Mouse (Mus musculus): Measurements from ENCODE around the gene Atf6b. TPM values are rescaled to one million over a fixed set of nuclear protein-coding genes. Genes with fewer than 3 reads are reported as not detected.

Gene Atf6b
- polyA plus RNA-seq (2015; fragmentation: Nextera tagmentation; extraction: Ambion mirVana): 19.9 and 21.2 TPM in 2 replicates

- Histone ChIP-seq H3K4me1 (replicated peaks) (peaks cover 56% of the 10 kb centered on the region), H3K9ac (peak within 1 kb of the TSS; percentile 86), H3K27me3 (no peaks in the 10 kb centered on the region), H3K36me3 (replicated peaks) (peaks cover 35% of the 10 kb centered on the region), H3K4me3 (replicated peaks) (peak within 1 kb of the TSS; percentile 92), H3K9me3 (replicated peaks) (no peaks in the 10 kb centered on the region), H3K27ac (replicated peaks) (peak within 1 kb of the TSS; percentile 66), H3K4me2 (peak within 1 kb of the TSS; percentile 95)
- peak; percentile 95 for ATAC-seq (ENCODE audit: insufficient read depth)
- WGBS (ENCODE audit: insufficient replicate concordance): under 1% methylated on average over 66 of the region's 66 CpGs
Observed at GRCm38 (mm10) chr17:34646906-34647787, at the start of gene Atf6b. TSS of gene Atf6b (plus strand) at chr17:34647146.

- no peaks in the 10 kb centered on the region for H3K9me3 ChIP-seq (replicated peaks)
- no peaks in the 10 kb centered on the region for H3K27me3 ChIP-seq
- no peak for ATAC-seq (ENCODE audit: insufficient read depth)
- WGBS (ENCODE audit: insufficient replicate concordance): 21% methylated on average over 6 of the region's 6 CpGs
- H3K36me3 ChIP-seq (replicated peaks): peaks cover 44% of the 10 kb centered on the region
- H3K27ac ChIP-seq (replicated peaks): no peak within 1 kb of the TSS
- H3K4me2 ChIP-seq: no peak within 1 kb of the TSS
- no peak within 1 kb of the TSS for H3K9ac ChIP-seq
- H3K4me3 ChIP-seq (replicated peaks): no peak within 1 kb of the TSS
- H3K4me1 ChIP-seq (replicated peaks): peaks cover 70% of the 10 kb centered on the region
Observed at GRCm38 (mm10) chr17:34597566-34598095, 49.3 kb upstream of the Atf6b start, which contains the start of gene Ager. TSS of gene Ager (plus strand) at chr17:34597862.

DNA sequence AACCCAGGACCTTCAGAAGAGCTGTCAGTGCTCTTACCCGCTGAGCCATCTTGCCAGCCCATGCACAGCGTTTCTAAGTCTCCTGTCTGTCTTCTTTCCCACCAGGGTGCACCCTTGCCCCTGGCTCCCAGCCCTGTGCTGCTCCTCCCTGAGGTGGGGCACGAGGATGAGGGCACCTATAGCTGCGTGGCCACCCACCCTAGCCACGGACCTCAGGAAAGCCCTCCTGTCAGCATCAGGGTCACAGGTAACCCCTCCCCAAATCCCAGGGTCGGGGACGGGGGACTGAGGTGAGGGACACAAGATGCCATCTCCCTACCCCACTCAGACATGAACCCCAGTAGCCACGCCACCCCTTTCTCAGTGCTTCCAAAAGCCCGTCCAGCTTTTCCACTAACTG is 47.1 kb upstream of the Atf6b start:
- WGBS (ENCODE audit: insufficient replicate concordance): 71% methylated on average over 9 of the region's 9 CpGs
- Histone ChIP-seq H3K4me2 (no peak overlapping the region), H3K27ac (replicated peaks) (no peak overlapping the region), H3K4me3 (replicated peaks) (no peak overlapping the region), H3K27me3 (no peaks in the 10 kb centered on the region), H3K9ac (no peak overlapping the region), H3K9me3 (replicated peaks) (no peaks in the 10 kb centered on the region), H3K4me1 (replicated peaks) (peaks cover 60% of the 10 kb centered on the region), H3K36me3 (replicated peaks) (peaks cover 34% of the 10 kb centered on the region)
- no peak for ATAC-seq (ENCODE audit: insufficient read depth)

GRCm38 (mm10) chr17:34601796-34602195 is 45.1 kb upstream of the Atf6b start:
- Histone ChIP-seq H3K4me2 (peak overlapping the region; percentile 97), H3K4me1 (replicated peaks) (peaks cover 70% of the 10 kb centered on the region)
- WGBS (ENCODE audit: insufficient replicate concordance): 85% methylated on average over 12 of the region's 12 CpGs

GRCm38 (mm10) chr17:34603375-34604060 is 43.4 kb upstream of the Atf6b start, which contains the start of gene Rnf5:
TSS of gene Rnf5 (minus strand) at chr17:34603690.
- H3K4me1 ChIP-seq (replicated peaks): peaks cover 71% of the 10 kb centered on the region
- peak within 1 kb of the TSS; percentile 89 for H3K27ac ChIP-seq (replicated peaks)
- H3K36me3 ChIP-seq (replicated peaks): peaks cover 23% of the 10 kb centered on the region
- no peaks in the 10 kb centered on the region for H3K27me3 ChIP-seq
- no peaks in the 10 kb centered on the region for H3K9me3 ChIP-seq (replicated peaks)
- peak; percentile 89 for ATAC-seq (ENCODE audit: insufficient read depth)
- peak within 1 kb of the TSS; percentile 94 for H3K9ac ChIP-seq
- WGBS (ENCODE audit: insufficient replicate concordance): under 1% methylated on average over 30 of the region's 30 CpGs
- peak within 1 kb of the TSS; percentile 97 for H3K4me2 ChIP-seq
- H3K4me3 ChIP-seq (replicated peaks): peak within 1 kb of the TSS; percentile 89

More at GRCm38 (mm10) chr17:34601796-34602195, 45.1 kb upstream of the Atf6b start:
- H3K27ac ChIP-seq (replicated peaks): no peak overlapping the region
- H3K4me3 ChIP-seq (replicated peaks): peak overlapping the region; percentile 89; the same call in 1 of the 2 replicates
- no peak for ATAC-seq (ENCODE audit: insufficient read depth)
- 0 out of 2 replicates have a peak overlapping the region, but pooled peaks have one; percentile 85 for H3K9ac ChIP-seq
- H3K36me3 ChIP-seq (replicated peaks): peaks cover 20% of the 10 kb centered on the region
- no peaks in the 10 kb centered on the region for H3K9me3 ChIP-seq (replicated peaks)
- H3K27me3 ChIP-seq: no peaks in the 10 kb centered on the region

GRCm38 (mm10) chr17:34604061-34604508 is 42.9 kb upstream of the Atf6b start, which contains the start of gene Agpat1:
TSS of gene Agpat1 (plus strand) at chr17:34604262.
- Histone ChIP-seq H3K9ac (peak within 1 kb of the TSS; percentile 94), H3K4me1 (replicated peaks) (peaks cover 73% of the 10 kb centered on the region), H3K27ac (replicated peaks) (peak within 1 kb of the TSS; percentile 89), H3K9me3 (replicated peaks) (no peaks in the 10 kb centered on the region), H3K4me2 (peak within 1 kb of the TSS; percentile 97), H3K27me3 (no peaks in the 10 kb centered on the region), H3K36me3 (replicated peaks) (peaks cover 23% of the 10 kb centered on the region), H3K4me3 (replicated peaks) (peak within 1 kb of the TSS; percentile 89)
- 0% methylated on average over 35 of the region's 35 CpGs for WGBS (ENCODE audit: insufficient replicate concordance)
- ATAC-seq (ENCODE audit: insufficient read depth): peak; percentile 79

DNA sequence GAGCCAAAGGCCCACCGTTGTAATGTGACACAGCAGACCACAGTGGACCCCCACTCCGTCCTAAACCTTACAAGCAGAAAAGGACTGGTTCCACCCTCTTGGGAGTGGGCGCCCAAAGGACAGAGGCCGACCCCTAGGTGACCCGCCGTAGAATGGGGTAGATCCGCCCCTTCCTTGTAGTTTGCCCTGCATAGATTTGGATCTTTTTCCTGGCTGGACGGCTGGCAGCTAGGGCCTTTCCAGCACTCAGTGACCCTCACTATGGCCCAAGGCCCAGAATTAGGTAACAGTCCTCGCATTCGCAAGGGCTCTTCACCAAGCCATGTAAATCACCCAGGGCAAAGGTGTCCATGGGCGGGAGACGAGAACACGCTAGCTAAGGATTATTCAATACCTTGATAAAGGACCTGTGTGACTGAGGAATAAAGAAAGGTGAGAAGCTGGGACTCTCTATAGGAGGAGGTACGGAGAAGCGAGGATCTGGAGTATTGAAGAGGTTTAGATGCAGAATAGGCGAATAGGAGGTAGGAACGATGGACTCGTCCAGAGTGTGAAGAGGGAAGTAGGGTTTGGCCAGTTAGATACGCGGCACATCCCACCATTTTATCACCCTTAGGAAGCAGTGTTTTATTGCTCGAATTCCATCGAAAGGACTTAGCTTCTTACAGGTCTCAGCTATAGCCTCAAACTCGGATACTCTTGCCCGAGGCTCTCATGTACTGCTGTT is 42.3 kb upstream of the Atf6b start:
- peaks cover 69% of the 10 kb centered on the region for H3K4me1 ChIP-seq (replicated peaks)
- 10% methylated on average over 24 of the region's 24 CpGs for WGBS (ENCODE audit: insufficient replicate concordance)
- peaks cover 23% of the 10 kb centered on the region for H3K36me3 ChIP-seq (replicated peaks)
- peak overlapping the region; percentile 89 for H3K27ac ChIP-seq (replicated peaks)
- H3K27me3 ChIP-seq: no peaks in the 10 kb centered on the region
- H3K4me2 ChIP-seq: peak overlapping the region; percentile 97
- no peaks in the 10 kb centered on the region for H3K9me3 ChIP-seq (replicated peaks)
- H3K9ac ChIP-seq: peak overlapping the region; percentile 94
- peak overlapping the region; percentile 89 for H3K4me3 ChIP-seq (replicated peaks)
- no peak for ATAC-seq (ENCODE audit: insufficient read depth)

- Histone ChIP-seq H3K36me3 (replicated peaks) (peaks cover 21% of the 10 kb centered on the region), H3K4me2 (peak overlapping the region; percentile 97), H3K9me3 (replicated peaks) (no peaks in the 10 kb centered on the region), H3K9ac (peak overlapping the region; percentile 94), H3K4me3 (replicated peaks) (peak overlapping the region; percentile 89), H3K27ac (replicated peaks) (peak overlapping the region; percentile 89), H3K4me1 (replicated peaks) (peaks cover 61% of the 10 kb centered on the region), H3K27me3 (no peaks in the 10 kb centered on the region)
- ATAC-seq (ENCODE audit: insufficient read depth): peak; percentile 10
- under 1% methylated on average over 30 of the region's 30 CpGs for WGBS (ENCODE audit: insufficient replicate concordance)
Observed at GRCm38 (mm10) chr17:34605609-34606008, 41.3 kb upstream of the Atf6b start.

GRCm38 (mm10) chr17:34606186-34607039 is 40.5 kb upstream of the Atf6b start:
- WGBS (ENCODE audit: insufficient replicate concordance): 10% methylated on average over 32 of the region's 32 CpGs
- no peaks in the 10 kb centered on the region for H3K9me3 ChIP-seq (replicated peaks)
- no peaks in the 10 kb centered on the region for H3K27me3 ChIP-seq
- peak overlapping the region; percentile 97 for H3K4me2 ChIP-seq
- peak overlapping the region; percentile 89 for H3K4me3 ChIP-seq (replicated peaks)
- peak overlapping the region; percentile 89 for H3K27ac ChIP-seq (replicated peaks)
- peak overlapping the region; percentile 94 for H3K9ac ChIP-seq
- H3K4me1 ChIP-seq (replicated peaks): peaks cover 61% of the 10 kb centered on the region
- peaks cover 23% of the 10 kb centered on the region for H3K36me3 ChIP-seq (replicated peaks)
- no peak for ATAC-seq (ENCODE audit: insufficient read depth)
